ENCODE assay signal across 12 mouse cellular contexts in the genomic region with DNA sequence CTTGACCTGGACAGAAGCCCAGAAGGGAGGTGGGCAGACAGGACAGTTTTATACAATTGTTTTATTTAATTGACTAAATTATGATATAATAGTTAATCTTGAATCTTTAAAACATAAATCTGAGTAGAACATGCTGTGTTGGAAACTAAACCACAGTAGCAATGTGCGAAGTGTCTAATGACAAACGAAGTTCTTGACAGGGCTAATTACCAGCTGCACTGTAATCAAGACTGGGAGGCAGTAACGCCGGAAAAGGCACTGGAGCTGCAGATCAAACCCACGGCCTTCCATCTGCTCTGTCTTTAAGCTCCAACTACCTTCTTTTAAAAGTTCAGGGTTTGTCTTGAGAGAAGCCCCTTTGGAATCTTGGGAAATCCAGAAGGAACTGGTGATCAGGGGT.
A peak's percentile ranks its signal among the peaks of the same experiment; 100 is the strongest.
DNase-seq lines count a peak whose midpoint lies in the region; ATAC-seq and TF ChIP-seq lines count a peak whose summit lies in the region.
"Had no signal": no experiment of that assay in that cellular context is flagged by ENCODE, and none has a peak within 500 bp of the region (broad histone marks: within the 10 kb centered on the region; RNA-seq: fewer than 3 reads in every experiment).

No protein-coding gene starts in this region.

- TF ChIP-seq CTCF in kidney, adult 2 months (conservative IDR thresholded peaks at IDR 0.05; ENCODE audit: insufficient read depth, insufficient read length, low read depth, low read length) = no peak
- TF ChIP-seq CTCF in thymus, adult 2 months (IDR thresholded peaks at IDR 0.05; ENCODE audit: borderline replicate concordance, control insufficient read depth, extremely low read depth, insufficient read depth, low read length, poor library complexity) = no peak

- no peaks in the 10 kb centered on the region for H3K36me3 ChIP-seq in forebrain, embryonic 16.5 days (ENCODE audit: control insufficient read depth, insufficient read depth)
- H3K36me3 ChIP-seq in forebrain, embryonic 12.5 days (replicated peaks) = no peaks in the 10 kb centered on the region
- no peaks in the 10 kb centered on the region for H3K36me3 ChIP-seq in kidney, adult 2 months (ENCODE audit: control insufficient read depth, insufficient read depth, low read length)
- no peaks in the 10 kb centered on the region for H3K36me3 ChIP-seq in embryonic facial prominence, embryonic 15.5 days
- no peaks in the 10 kb centered on the region for H3K36me3 ChIP-seq in midbrain, embryonic 14.5 days (ENCODE audit: control insufficient read depth, insufficient read depth, low read length)
- H3K36me3 ChIP-seq in thymus, adult 2 months (ENCODE audit: control insufficient read depth, insufficient read depth, low read length) = no peaks in the 10 kb centered on the region

- no peak overlapping the region for H3K4me2 ChIP-seq in forebrain, embryonic 16.5 days (ENCODE audit: low read length)
- no peak overlapping the region for H3K4me2 ChIP-seq in forebrain, embryonic 12.5 days
- H3K4me2 ChIP-seq in embryonic facial prominence, embryonic 15.5 days (replicated peaks) = no peak overlapping the region
- no peak overlapping the region for H3K4me2 ChIP-seq in midbrain, embryonic 14.5 days (ENCODE audit: low read length)
- H3K4me2 ChIP-seq: liver, embryonic 11.5 days had no signal

- no peak overlapping the region for H3K9ac ChIP-seq in forebrain, embryonic 16.5 days (replicated peaks; ENCODE audit: low read depth, low read length)
- no peak overlapping the region for H3K9ac ChIP-seq in forebrain, embryonic 12.5 days
- no peak overlapping the region for H3K9ac ChIP-seq in embryonic facial prominence, embryonic 15.5 days
- H3K9ac ChIP-seq in midbrain, embryonic 14.5 days (replicated peaks; ENCODE audit: low read length) = no peak overlapping the region

- H3K27me3 ChIP-seq in forebrain, embryonic 16.5 days (replicated peaks; ENCODE audit: control insufficient read depth, insufficient read depth, low read length) = no peaks in the 10 kb centered on the region
- no peaks in the 10 kb centered on the region for H3K27me3 ChIP-seq in forebrain, embryonic 12.5 days
- H3K27me3 ChIP-seq in kidney, adult 2 months (replicated peaks; ENCODE audit: control insufficient read depth, insufficient read depth, low read length) = no peaks in the 10 kb centered on the region
- H3K27me3 ChIP-seq in embryonic facial prominence, embryonic 15.5 days = no peaks in the 10 kb centered on the region
- no peaks in the 10 kb centered on the region for H3K27me3 ChIP-seq in midbrain, embryonic 14.5 days (ENCODE audit: control insufficient read depth, insufficient read depth, low read length)
- H3K27me3 ChIP-seq in thymus, adult 2 months (ENCODE audit: control insufficient read depth, insufficient read depth, low read length) = no peaks in the 10 kb centered on the region

- no peaks in the 10 kb centered on the region for H3K9me3 ChIP-seq in forebrain, embryonic 16.5 days (ENCODE audit: control insufficient read depth, low read length)
- H3K9me3 ChIP-seq in forebrain, embryonic 12.5 days = no peaks in the 10 kb centered on the region
- H3K9me3 ChIP-seq in embryonic facial prominence, embryonic 15.5 days (replicated peaks) = no peaks in the 10 kb centered on the region
- H3K9me3 ChIP-seq in midbrain, embryonic 14.5 days (ENCODE audit: control insufficient read depth, low read length) = no peaks in the 10 kb centered on the region

- 27% methylated on average over 5 of the region's 5 CpGs for WGBS in forebrain, embryonic 16.5 days
- 64% methylated on average over 5 of the region's 5 CpGs for WGBS in forebrain, embryonic 12.5 days
- WGBS in kidney, adult 2 months = 73% methylated on average over 5 of the region's 5 CpGs
- WGBS in embryonic facial prominence, embryonic 15.5 days = 41% methylated on average over 5 of the region's 5 CpGs
- 84% methylated on average over 5 of the region's 5 CpGs for WGBS in midbrain, embryonic 14.5 days
- 81% methylated on average over 5 of the region's 5 CpGs for WGBS in thymus, adult 2 months

- no peak for TF ChIP-seq POLR2A in kidney, adult 2 months (IDR thresholded peaks at IDR 0.05; ENCODE audit: low read depth, low read length)
- no peak for TF ChIP-seq POLR2A in thymus, adult 2 months (IDR thresholded peaks at IDR 0.05; ENCODE audit: control insufficient read depth, extremely low read depth, insufficient read depth, low read length, poor library complexity)

- H3K4me1 ChIP-seq in forebrain, embryonic 16.5 days (replicated peaks; ENCODE audit: control insufficient read depth, insufficient read depth, low read length) = peaks cover 2% of the 10 kb centered on the region; the same call in 1 of the 2 replicates
- H3K4me1 ChIP-seq in forebrain, embryonic 12.5 days = peaks cover 2% of the 10 kb centered on the region; the same call in 1 of the 2 replicates
- 0 out of 2 replicates have a peak, but pooled peaks cover 2% of the 10 kb centered on the region for H3K4me1 ChIP-seq in kidney, adult 2 months (ENCODE audit: control insufficient read depth, insufficient read depth, low read length)
- no peaks in the 10 kb centered on the region for H3K4me1 ChIP-seq in embryonic facial prominence, embryonic 15.5 days
- H3K4me1 ChIP-seq in midbrain, embryonic 14.5 days (ENCODE audit: control insufficient read depth, insufficient read depth, low read length) = no peaks in the 10 kb centered on the region
- no peaks in the 10 kb centered on the region for H3K4me1 ChIP-seq in thymus, adult 2 months (replicated peaks; ENCODE audit: control insufficient read depth, insufficient read depth, low read length)

- H3K4me3 ChIP-seq in forebrain, embryonic 16.5 days (replicated peaks; ENCODE audit: low read length) = no peak overlapping the region
- no peak overlapping the region for H3K4me3 ChIP-seq in forebrain, embryonic 12.5 days (replicated peaks)
- no peak overlapping the region for H3K4me3 ChIP-seq in kidney, adult 2 months (ENCODE audit: insufficient read depth, low read depth, low read length)
- no peak overlapping the region for H3K4me3 ChIP-seq in embryonic facial prominence, embryonic 15.5 days (replicated peaks)
- H3K4me3 ChIP-seq in midbrain, embryonic 14.5 days (replicated peaks; ENCODE audit: low read depth, low read length) = no peak overlapping the region
- H3K4me3 ChIP-seq in thymus, adult 2 months (ENCODE audit: control insufficient read depth, insufficient read depth, low read length) = no peak overlapping the region

- ATAC-seq in forebrain, embryonic 16.5 days = peak; percentile 69; the same call in 1 of the 2 replicates
- ATAC-seq in forebrain, embryonic 12.5 days (ENCODE audit: low FRiP score) = no peak
- no peak for ATAC-seq in embryonic facial prominence, embryonic 15.5 days (ENCODE audit: insufficient number of reproducible peaks, low FRiP score, low TSS enrichment, low read depth)
- no peak for ATAC-seq in midbrain, embryonic 14.5 days (ENCODE audit: low FRiP score, low TSS enrichment)
- ATAC-seq: inflammation-experienced regulatory T-cells, adult 6 months had no signal

- H3K27ac ChIP-seq in forebrain, embryonic 16.5 days (ENCODE audit: low read length) = no peak overlapping the region
- H3K27ac ChIP-seq in forebrain, embryonic 12.5 days = no peak overlapping the region
- H3K27ac ChIP-seq in kidney, adult 2 months (ENCODE audit: insufficient read depth, low read depth, low read length) = no peak overlapping the region
- H3K27ac ChIP-seq in embryonic facial prominence, embryonic 15.5 days (replicated peaks) = peak overlapping the region; percentile 44; the same call in 1 of the 2 replicates
- H3K27ac ChIP-seq in midbrain, embryonic 14.5 days (replicated peaks; ENCODE audit: low read depth, low read length) = no peak overlapping the region
- no peak overlapping the region for H3K27ac ChIP-seq in thymus, adult 2 months (ENCODE audit: control insufficient read depth, insufficient read depth, low read length)

- peak; percentile 14 for DNase-seq in kidney, postnatal 10 days
- no peak for DNase-seq in kidney, adult 2 months
- DNase-seq in brain, adult 2 months (ENCODE audit: low read depth, low spot score) = peak; percentile 61
- DNase-seq in midbrain, embryonic 14.5 days = no peak
- DNase-seq in thymus, adult 2 months = no peak
- DNase-seq: adrenal gland, adult 8-10 months; right cerebral cortex, postnatal 25 days had no signal

Comparison
In these comparisons a context has a peak if more than half of its experiments do, and no peak if none do; other contexts are left out.
1. DNase-seq: peak in kidney, postnatal 10 days (single experiment) and brain, adult 2 months (single experiment); none in kidney, adult 2 months (single experiment), midbrain, embryonic 14.5 days (single experiment) and thymus, adult 2 months (single experiment).